Mouse (Mus musculus) midbrain, embryonic 16.5 days (tissue): ENCODE measurements at regions not wholly inside any gene's neighbourhood (a gene's known extent, or its start where the extent isn't known, plus 50 kb on each side); places are given as distances from the start of the nearest gene placed in this dataset.

Experiments used
- ATAC-seq: fragments of 200-750 bp; cut with Nextera tagmentation; 2 replicates; pipeline ENCODE4 v1.8.0; 2017; ENCODE audit warnings: moderate TSS enrichment
- H3K27ac ChIP-seq: fragments of 300-500 bp; sonication (generic); 2 replicates; pipeline ENCODE4 v1.5.1; 2014; ENCODE audit warnings: mild to moderate bottlenecking, low read length, mixed read lengths
- H3K27me3 ChIP-seq: fragments of 300-500 bp; sonication (generic); 2 replicates; pipeline ENCODE4 v1.6.1; 2014; ENCODE audit warnings: low read depth, low read length, mixed read lengths; ENCODE audit not compliant: control insufficient read depth, insufficient read depth
- H3K36me3 ChIP-seq: fragments of 300-500 bp; sonication (generic); 2 replicates; pipeline ENCODE4 v1.6.1; 2014; ENCODE audit warnings: mild to moderate bottlenecking, low read length, moderate library complexity, mixed read lengths; ENCODE audit not compliant: control insufficient read depth, insufficient read depth
- H3K4me1 ChIP-seq: fragments of 300-500 bp; sonication (generic); 2 replicates; pipeline ENCODE4 v1.6.1; 2014; ENCODE audit warnings: mild to moderate bottlenecking, low read length, mixed read lengths; ENCODE audit not compliant: control insufficient read depth, insufficient read depth
- H3K4me2 ChIP-seq: fragments of 300-500 bp; sonication (generic); 2 replicates; pipeline ENCODE4 v1.6.1; 2014; ENCODE audit warnings: mild to moderate bottlenecking, low read length, mixed read lengths
- H3K4me3 ChIP-seq: fragments of 300-500 bp; sonication (generic); 2 replicates; pipeline ENCODE4 v1.5.1; 2014; ENCODE audit warnings: low read depth, mild to moderate bottlenecking, low read length, moderate library complexity, mixed read lengths
- H3K9ac ChIP-seq: fragments of 300-500 bp; sonication (generic); 2 replicates; pipeline ENCODE4 v1.6.1; 2014; ENCODE audit warnings: low read depth, low read length, mixed read lengths
- H3K9me3 ChIP-seq: fragments of 300-500 bp; sonication (generic); replicated peaks from 2 replicates; pipeline ENCODE4 v1.6.1; 2014; ENCODE audit warnings: mild to moderate bottlenecking, low read length, mixed read lengths; ENCODE audit not compliant: control insufficient read depth, poor library complexity, severe bottlenecking
- WGBS: fragments of 180-500 bp; shearing (Covaris S2); extraction: QIAGEN DNeasy Blood & Tissue Kit; methylation state at CpG from one replicate; pipeline ENCODE4 v1.1.7; 2014; 5-methylcytosine and 5-hydroxymethylcytosine counted together

DNA sequence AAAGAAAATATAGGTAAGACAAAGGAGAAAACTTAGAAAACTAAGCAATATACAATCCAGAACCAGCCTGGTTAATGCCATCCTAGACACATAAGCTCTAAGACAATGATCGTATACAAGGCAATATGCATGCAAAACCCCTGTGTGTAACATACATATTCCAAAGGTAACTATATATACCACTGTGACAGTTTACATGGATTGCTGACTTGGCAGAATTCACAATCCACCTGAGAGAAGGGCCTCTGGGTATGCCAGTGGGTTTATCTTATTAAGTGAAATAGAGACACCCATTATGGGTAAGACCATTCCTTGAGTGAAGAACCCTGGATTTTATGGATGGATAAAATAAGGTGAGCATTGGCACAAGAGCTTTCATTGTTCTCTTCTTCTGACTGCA lies 117.2 kb upstream of the Nrp1 start:
- 97% methylated on average over 1 of the region's 1 CpGs for WGBS
- Histone ChIP-seq H3K4me3 (no peak overlapping the region), H3K4me1 (no peaks in the 10 kb centered on the region), H3K27ac (no peak overlapping the region), H3K9me3 (no peaks in the 10 kb centered on the region), H3K4me2 (no peak overlapping the region), H3K27me3 (no peaks in the 10 kb centered on the region), H3K9ac (no peak overlapping the region), H3K36me3 (no peaks in the 10 kb centered on the region)
- ATAC-seq = no peak

DNA sequence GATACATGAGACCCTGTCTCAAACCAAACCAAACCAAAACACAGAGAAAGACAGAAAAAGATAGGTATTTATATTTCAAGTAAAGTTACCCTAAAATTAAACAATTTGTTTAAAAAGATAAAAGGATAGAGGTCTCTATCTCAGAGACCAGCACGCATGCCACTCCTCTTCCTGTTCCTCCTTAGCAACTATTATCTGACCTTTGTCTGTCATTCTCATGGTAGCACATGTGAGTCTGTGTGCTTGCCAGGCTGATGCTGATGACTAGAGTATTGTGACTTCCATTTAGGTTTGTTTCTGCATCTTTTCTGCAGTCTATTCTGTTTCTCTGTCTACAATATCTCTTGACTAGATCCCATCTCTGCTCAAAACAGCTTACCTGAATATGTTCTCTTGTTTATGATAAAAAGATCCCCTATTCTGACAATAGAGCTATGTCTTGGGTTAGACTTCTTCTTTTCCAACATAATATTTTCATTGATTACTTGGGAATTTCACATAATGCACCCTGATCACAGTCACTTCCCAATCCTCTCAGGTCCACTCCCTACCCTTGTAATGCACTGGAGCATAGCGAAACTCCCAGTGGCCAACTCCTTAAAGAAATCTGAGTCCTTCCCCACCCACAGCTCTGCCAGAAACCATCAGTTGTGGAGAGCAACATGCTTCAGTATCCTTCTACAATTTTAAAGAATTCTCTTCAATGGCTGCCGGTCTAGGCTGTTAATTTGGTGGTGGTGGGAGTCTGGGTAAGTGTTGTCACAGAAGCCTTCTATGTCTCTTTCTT lies 115.7 kb upstream of the Nrp1 start:
- Histone ChIP-seq H3K9me3 (no peaks in the 10 kb centered on the region), H3K27ac (no peak overlapping the region), H3K4me3 (no peak overlapping the region), H3K27me3 (no peaks in the 10 kb centered on the region), H3K9ac (no peak overlapping the region), H3K4me1 (no peaks in the 10 kb centered on the region), H3K36me3 (no peaks in the 10 kb centered on the region), H3K4me2 (no peak overlapping the region)
- 92% methylated on average over 3 of the region's 3 CpGs for WGBS
- ATAC-seq = no peak

DNA sequence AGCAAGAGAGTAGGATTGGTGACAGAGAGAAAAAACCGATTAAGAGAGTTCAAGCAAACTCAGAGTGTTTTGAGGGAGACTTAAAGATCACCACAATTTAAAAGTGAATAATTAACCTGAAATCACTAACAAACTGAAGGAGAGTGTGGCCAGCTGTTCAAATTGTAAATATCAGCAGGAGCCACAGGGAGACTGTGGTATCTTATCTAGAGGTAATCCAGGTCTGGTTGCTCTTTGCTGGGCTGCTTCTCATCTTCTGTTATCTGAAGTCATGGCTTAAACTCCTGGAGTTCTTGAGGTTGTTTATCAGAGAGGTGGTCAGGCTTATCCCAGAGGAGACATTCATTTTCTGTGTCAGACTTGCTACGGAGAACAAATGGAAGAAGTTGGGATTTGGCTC lies 106.7 kb upstream of the Nrp1 start:
- H3K36me3 ChIP-seq = no peaks in the 10 kb centered on the region
- no peak overlapping the region for H3K4me3 ChIP-seq
- no peak overlapping the region for H3K4me2 ChIP-seq
- H3K9me3 ChIP-seq = no peaks in the 10 kb centered on the region
- H3K9ac ChIP-seq = no peak overlapping the region
- WGBS = 82% methylated on average over 2 of the region's 2 CpGs
- H3K27ac ChIP-seq = no peak overlapping the region
- H3K4me1 ChIP-seq = no peaks in the 10 kb centered on the region
- H3K27me3 ChIP-seq = no peaks in the 10 kb centered on the region
- no peak for ATAC-seq

GRCm38 (mm10) chr8:128260836-128261235 lies 97.6 kb upstream of the Nrp1 start:
- no peaks in the 10 kb centered on the region for H3K36me3 ChIP-seq
- H3K4me1 ChIP-seq = peaks cover 5% of the 10 kb centered on the region; the same call in 1 of the 2 replicates
- no peak overlapping the region for H3K9ac ChIP-seq
- no peak overlapping the region for H3K4me2 ChIP-seq
- WGBS = 81% methylated on average over 3 of the region's 3 CpGs
- H3K9me3 ChIP-seq = no peaks in the 10 kb centered on the region
- H3K27ac ChIP-seq = no peak overlapping the region
- no peak for ATAC-seq
- H3K27me3 ChIP-seq = no peaks in the 10 kb centered on the region
- H3K4me3 ChIP-seq = no peak overlapping the region

DNA sequence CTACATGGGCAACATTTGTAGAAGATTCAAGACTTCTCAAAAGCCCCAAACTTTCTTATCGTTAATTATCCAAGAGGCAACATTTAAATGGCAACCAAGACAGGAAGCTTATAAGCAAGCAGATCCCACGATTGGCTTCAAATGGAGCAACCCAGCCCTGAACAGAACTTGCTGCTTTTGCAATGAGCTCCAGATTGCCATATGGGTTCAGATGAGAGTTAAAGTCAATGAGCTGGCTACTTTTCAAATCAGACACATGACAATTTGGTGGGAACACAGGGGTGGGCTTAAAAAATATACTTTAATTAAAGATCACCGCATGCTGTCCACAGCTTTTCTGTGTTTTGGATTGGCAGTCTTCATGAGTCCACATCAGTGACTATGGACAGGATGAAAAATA lies 97.0 kb upstream of the Nrp1 start:
- H3K9me3 ChIP-seq = no peaks in the 10 kb centered on the region
- H3K36me3 ChIP-seq = no peaks in the 10 kb centered on the region
- no peak overlapping the region for H3K4me3 ChIP-seq
- no peak overlapping the region for H3K4me2 ChIP-seq
- no peak overlapping the region for H3K9ac ChIP-seq
- WGBS = 89% methylated on average over 3 of the region's 3 CpGs
- ATAC-seq = no peak
- H3K4me1 ChIP-seq = peaks cover 5% of the 10 kb centered on the region; the same call in 1 of the 2 replicates
- no peaks in the 10 kb centered on the region for H3K27me3 ChIP-seq
- no peak overlapping the region for H3K27ac ChIP-seq

DNA sequence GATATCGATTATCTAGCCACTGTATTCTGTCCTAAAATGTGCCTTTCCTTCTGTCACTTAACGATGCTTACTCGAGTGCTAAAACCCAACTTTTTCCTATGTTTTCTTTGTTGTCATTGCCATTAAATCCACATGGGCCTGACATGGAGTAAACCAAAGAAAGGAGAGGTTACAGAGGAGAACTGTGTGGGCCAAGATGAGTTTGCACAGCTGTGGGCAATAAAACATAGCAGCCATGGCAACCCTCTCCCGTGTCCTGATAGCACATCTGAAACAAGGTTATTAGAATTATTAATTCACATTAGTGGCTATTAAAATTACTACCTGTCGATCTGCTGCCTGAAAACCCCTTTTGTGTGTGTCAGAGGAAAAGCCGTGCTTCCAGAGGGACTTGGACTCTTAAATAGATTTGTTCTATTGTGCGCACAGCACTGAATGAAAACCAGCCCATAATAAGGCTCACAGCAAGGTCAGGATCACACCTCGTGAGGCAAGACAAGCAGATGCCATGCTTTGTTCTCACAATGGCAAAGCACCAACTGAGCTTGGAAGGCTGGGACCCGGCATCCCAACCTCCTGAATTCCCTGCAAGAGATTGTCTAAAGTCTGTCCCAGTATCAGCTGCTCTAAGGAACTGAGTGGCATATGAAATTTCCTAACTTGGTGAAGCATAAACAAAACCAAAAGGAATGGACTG lies 95.0 kb upstream of the Nrp1 start:
- Histone ChIP-seq H3K4me3 (no peak overlapping the region), H3K9ac (no peak overlapping the region), H3K9me3 (no peaks in the 10 kb centered on the region), H3K27me3 (no peaks in the 10 kb centered on the region), H3K27ac (no peak overlapping the region), H3K4me1 (peaks cover 5% of the 10 kb centered on the region; the same call in 1 of the 2 replicates), H3K4me2 (no peak overlapping the region), H3K36me3 (no peaks in the 10 kb centered on the region)
- whole genome bisulfite sequencing = 26% methylated on average over 9 of the region's 9 CpGs
- ATAC-seq = peak; percentile 45; the same call in 1 of the 2 replicates

- no peaks in the 10 kb centered on the region for H3K9me3 ChIP-seq
- H3K4me2 ChIP-seq = no peak overlapping the region
- H3K27me3 ChIP-seq = no peaks in the 10 kb centered on the region
- no peak overlapping the region for H3K4me3 ChIP-seq
- peaks cover 5% of the 10 kb centered on the region; the same call in 1 of the 2 replicates for H3K4me1 ChIP-seq
- no peak overlapping the region for H3K27ac ChIP-seq
- H3K9ac ChIP-seq = no peak overlapping the region
- ATAC-seq = no peak
- H3K36me3 ChIP-seq = no peaks in the 10 kb centered on the region
- WGBS = 78% methylated on average over 4 of the region's 4 CpGs
Observed at GRCm38 (mm10) chr8:128267261-128267660, 91.1 kb upstream of the Nrp1 start.

DNA sequence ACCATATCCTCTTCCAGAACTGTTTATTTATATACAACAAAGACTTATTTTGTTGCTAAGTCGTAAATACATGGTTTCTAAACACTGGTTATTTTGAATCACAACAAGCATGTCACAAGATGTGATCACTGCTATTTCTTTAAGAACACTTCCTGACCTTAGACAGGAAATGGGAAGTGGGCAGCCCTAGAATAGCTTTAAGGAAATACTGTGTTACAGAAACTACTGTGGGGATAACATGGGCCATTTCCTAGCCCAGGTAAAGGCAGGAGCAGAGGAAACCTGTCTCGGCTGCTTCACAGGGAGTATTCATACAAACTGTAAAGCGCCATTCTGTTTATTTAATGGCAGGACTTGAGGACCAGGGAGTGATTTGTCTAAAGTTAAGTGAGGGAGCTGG lies 90.4 kb upstream of the Nrp1 start:
- WGBS = 86% methylated on average over 3 of the region's 3 CpGs
- Histone ChIP-seq H3K36me3 (no peaks in the 10 kb centered on the region), H3K27ac (no peak overlapping the region), H3K9ac (no peak overlapping the region), H3K4me2 (no peak overlapping the region), H3K4me1 (peaks cover 5% of the 10 kb centered on the region; the same call in 1 of the 2 replicates), H3K9me3 (no peaks in the 10 kb centered on the region), H3K27me3 (no peaks in the 10 kb centered on the region), H3K4me3 (no peak overlapping the region)
- no peak for ATAC-seq

- H3K4me2 ChIP-seq = no peak overlapping the region
- H3K27ac ChIP-seq = no peak overlapping the region
- no peak for ATAC-seq
- no peaks in the 10 kb centered on the region for H3K9me3 ChIP-seq
- WGBS = 78% methylated on average over 1 of the region's 1 CpGs
- no peaks in the 10 kb centered on the region for H3K27me3 ChIP-seq
- H3K4me1 ChIP-seq = no peaks in the 10 kb centered on the region
- no peak overlapping the region for H3K9ac ChIP-seq
- no peak overlapping the region for H3K4me3 ChIP-seq
- H3K36me3 ChIP-seq = no peaks in the 10 kb centered on the region
Observed at GRCm38 (mm10) chr8:128269546-128269945, 88.9 kb upstream of the Nrp1 start.
